Mouse (Mus musculus) ES-Bruce4 (cell line): Measurements from ENCODE around the gene Mgll.

Experiments
- CTCF ChIP-seq: IDR thresholded peaks from one replicate; pipeline ENCODE4 v1.8.1; 2011; ENCODE audit warnings: low read depth, low read length
- EP300 ChIP-seq: IDR thresholded peaks from 2 replicates; pipeline ENCODE4 v1.6.1; 2011; ENCODE audit warnings: low read depth, low read length; ENCODE audit not compliant: insufficient read depth
- POLR2A ChIP-seq: IDR thresholded peaks from one replicate; pipeline ENCODE4 v1.8.1; 2011; ENCODE audit warnings: low read length; ENCODE audit not compliant: insufficient read depth

GRCm38 (mm10) chr6:88784691-88785173 is 60.5 kb downstream of the Mgll start:
- TF ChIP-seq CTCF (no peak), POLR2A (no peak), EP300 (no peak)
